Mouse (Mus musculus) thymus, postnatal 10 days (tissue): ENCODE measurements around the gene Ugt2b1.
"Not testable (repeated sequence)": the region's sequence is repeated elsewhere in the genome, so short reads cannot be mapped to it uniquely, and the experiment has no call there.

Experiments used
- DNase-seq, 2 experiments: peaks; one replicate each; pipeline ENCODE4 v3.0.0; 2021; ENCODE audit warnings: low spot score in 2 of 2

Gene Ugt2b1

DNA sequence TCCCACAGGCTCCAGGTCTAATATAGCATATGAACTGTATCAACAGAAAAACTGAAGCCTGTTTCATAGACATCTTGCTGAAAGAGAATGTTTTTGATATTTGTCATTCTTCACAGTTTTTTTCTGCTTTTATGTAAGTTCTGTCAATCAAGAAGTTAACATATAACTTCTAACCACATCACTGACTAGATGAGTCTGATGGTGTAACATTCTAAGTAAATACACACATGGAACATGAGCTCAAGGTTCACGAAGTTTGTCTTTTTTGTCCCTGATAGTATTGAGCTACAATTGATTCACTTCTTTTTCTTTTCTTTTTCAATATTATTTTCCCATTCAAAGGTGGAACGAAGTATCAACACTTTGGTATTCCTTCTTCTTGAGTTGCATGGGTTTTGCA, at the start of gene Ugt2b1:
Gene Ugt2b1 (minus strand): TSS at position 105 of the 400 bp plus-strand sequence.
- DNase-seq, result no peak

DNA sequence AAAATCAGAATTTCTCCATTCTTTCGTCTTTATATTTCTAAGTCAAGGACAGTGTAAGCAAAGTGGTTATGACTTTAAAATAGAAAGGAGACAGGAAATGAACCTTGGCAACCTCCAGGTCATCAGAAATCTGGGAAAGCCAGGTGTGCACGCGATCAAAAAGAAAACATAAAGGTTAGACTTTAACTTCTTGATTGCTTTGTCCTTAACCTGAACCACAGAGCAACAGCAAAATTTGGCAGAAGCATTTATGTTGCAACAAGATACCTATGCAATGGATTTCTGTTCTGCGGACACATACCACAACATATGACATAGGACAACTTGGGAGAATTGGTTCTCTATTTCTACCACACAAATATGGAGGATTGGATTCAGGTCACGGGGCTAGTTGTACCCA, 40.9 kb upstream of the Ugt2b1 start:
- not testable (repeated sequence) for DNase-seq

- DNase-seq, result not testable (repeated sequence)
These were observed 36.5 kb upstream of the Ugt2b1 start for GRCm38 (mm10) chr5:86962849-86963248.

DNA sequence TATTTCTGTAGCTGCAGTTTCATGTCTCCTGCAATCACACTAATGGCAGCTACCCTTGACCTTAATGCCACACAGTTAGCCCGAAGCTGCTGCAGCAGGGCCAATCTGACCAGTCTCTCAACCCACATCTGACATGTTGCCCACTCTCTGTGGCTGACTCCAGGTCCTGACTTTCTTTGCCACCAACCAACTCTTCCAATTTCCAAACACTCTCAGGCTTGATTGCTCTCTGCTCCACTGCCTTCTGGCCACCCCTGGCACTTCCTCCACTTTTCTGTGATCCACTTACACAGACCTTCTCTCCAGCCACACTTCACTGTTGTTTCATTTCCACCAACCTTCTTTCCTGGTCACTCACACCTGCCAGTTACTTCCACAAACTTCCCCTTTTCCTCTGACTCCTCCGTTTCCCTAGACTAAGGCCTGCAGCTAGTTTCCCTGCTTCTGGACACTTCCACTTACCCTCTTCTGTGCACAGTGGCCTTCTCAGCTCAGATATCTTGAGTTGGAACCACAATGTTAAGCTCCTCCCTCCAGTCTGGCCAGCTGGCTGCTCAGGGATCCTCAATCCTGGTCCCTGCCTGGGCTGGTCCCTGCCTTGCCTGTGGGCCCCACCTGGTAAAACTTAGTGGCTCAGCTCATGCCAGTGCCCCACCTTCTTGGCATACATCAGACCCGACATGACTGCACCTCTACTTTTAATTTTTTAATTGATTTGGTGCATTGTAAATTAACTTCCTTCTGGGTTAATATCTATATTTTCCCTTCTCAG, 35.4 kb upstream of the Ugt2b1 start:
- no peak for DNase-seq

GRCm38 (mm10) chr5:86960504-86960903, 34.2 kb upstream of the Ugt2b1 start:
- DNase-seq, result no peak

- no peak for DNase-seq
These were observed 15.8 kb upstream of the Ugt2b1 start for GRCm38 (mm10) chr5:86942111-86942510.

- DNase-seq, result no peak
These were observed 5.6 kb downstream of the Ugt2b1 start for GRCm38 (mm10) chr5:86920661-86921233.

DNA sequence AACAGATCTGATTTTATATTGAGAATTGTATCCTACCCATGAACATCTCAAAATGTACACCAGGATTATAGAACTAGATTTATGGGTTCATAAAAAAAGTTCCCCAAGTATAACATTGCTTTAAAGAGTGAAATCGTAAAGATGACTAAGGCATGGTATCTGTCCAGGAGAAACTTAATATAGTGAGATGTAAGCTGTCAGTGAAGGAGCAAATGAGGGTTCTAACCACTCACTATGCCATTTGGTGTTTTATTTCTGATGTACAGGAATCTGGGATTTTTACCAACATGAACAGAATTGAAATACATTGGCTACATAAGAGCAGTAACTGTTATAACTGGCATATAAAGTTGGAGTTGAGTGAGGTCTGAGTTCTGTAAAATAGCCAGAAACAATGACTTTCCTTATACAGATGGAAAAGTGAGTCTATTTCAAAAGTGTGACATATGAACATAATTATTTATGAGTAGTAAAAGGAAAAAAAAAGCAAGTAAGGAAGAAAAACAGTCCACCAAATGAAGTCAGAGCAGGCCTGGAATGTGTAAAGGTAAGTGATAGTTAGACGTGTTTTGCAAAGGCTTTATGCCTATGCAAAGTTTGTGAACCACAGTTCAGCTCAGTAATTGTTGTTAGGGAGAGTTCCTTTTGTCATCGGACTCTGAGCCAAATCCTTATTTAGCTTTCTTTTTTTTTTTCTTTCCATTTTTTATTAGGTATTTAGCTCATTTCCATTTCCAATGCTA, 14.8 kb downstream of the Ugt2b1 start:
- no peak for DNase-seq

GRCm38 (mm10) chr5:86910770-86911169, 15.6 kb downstream of the Ugt2b1 start:
- no peak for DNase-seq

DNA sequence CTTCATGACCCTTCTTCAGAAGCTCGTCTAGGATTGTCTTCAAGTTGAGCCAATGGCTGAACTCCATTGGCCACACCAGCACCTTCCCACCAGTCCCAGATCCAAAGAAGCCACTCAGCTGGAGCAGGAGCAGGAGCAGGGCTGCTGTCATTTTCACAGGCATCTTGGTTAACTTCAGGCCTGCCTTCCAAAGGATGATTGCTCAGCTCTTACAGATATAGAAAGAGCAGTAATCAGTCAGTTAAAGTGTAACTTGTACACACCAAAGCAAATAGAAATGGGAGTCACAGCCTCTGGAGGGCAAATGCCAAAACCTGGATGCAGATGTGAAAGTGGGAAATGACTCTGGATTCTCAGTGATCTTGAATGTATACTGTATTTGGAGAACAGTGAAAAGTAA, 19.6 kb downstream of the Ugt2b1 start, which contains the start of gene Ugt2b34:
Gene Ugt2b34 (minus strand): TSS at position 180 of the 400 bp plus-strand sequence.
- DNase-seq, result no peak

GRCm38 (mm10) chr5:86889933-86890332, 36.4 kb downstream of the Ugt2b1 start:
- no peak for DNase-seq

DNA sequence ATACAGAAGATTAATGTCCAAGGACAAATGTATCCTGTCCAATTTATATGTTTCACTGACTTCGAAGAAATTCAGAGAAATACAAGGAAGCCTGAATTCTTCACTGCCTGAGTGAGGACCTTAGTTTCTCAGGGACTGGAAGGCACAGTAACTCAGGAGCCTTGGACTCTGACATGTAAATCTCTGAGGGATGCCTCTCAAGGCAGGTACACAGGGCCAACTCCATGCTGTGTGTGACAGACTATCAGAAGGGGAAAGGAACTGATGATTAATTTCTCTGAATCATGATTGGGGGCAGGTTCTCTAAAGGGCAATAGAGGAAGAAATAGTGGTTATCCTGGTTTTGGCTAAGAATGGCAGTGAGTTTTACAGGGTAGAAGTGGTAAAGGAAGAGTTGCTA, 37.9 kb downstream of the Ugt2b1 start:
- DNase-seq, result no peak

- DNase-seq, result no peak
These were observed 39.2 kb downstream of the Ugt2b1 start for GRCm38 (mm10) chr5:86887081-86887480.

DNA sequence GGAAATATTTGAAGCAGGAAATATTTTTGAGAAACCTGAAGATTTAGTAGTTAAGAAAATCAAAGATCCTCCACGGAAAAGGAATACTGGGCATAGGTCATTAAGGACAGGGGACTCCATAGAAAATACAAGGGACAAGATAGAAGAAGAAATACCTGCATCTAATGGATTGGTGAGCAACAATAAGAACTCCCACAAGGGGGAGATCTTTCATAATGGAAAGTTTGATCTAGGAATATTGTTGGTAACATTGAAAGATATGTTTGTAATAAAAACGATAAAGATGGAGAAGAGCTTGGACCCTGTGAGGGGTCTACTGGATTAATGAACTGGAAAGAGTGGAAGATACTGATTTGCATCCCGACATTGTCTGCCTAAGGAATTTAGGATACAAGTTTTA, 39.7 kb downstream of the Ugt2b1 start:
- no peak for DNase-seq

GRCm38 (mm10) chr5:86871877-86872276, 54.5 kb downstream of the Ugt2b1 start:
- DNase-seq, result no peak
